Mouse (Mus musculus) lung, adult 2 months (tissue): ENCODE data around the gene Hpn. TPM values are rescaled to one million over a fixed set of nuclear protein-coding genes. Genes with fewer than 3 reads are reported as not detected.
A peak's percentile ranks its signal among the peaks of the same experiment; 100 is the strongest.

ENCODE experiments used
- DNase-seq: peaks from one replicate; pipeline ENCODE4 v3.0.0; 2022
- H3K4me1 ChIP-seq: fragments of 200-500 bp; 2 replicates; pipeline ENCODE4 v1.6.1; 2011; ENCODE audit warnings: low read length; ENCODE audit not compliant: control insufficient read depth, insufficient read depth
- H3K4me3 ChIP-seq: fragments of 200-500 bp; replicated peaks from 2 replicates; pipeline ENCODE3; 2011; ENCODE audit warnings: low read depth, mild to moderate bottlenecking, control low read depth, low read length; ENCODE audit errors: extremely low read depth
- CTCF ChIP-seq: fragments of 200-500 bp; IDR thresholded peaks from 2 replicates; pipeline ENCODE4 v1.5.1; 2011; ENCODE audit warnings: mild to moderate bottlenecking, low read length, control low read depth; ENCODE audit not compliant: insufficient read depth
- POLR2A ChIP-seq: fragments of 200-500 bp; IDR thresholded peaks from 2 replicates; pipeline ENCODE4 v1.6.1; 2011; ENCODE audit warnings: low read depth, mild to moderate bottlenecking, control low read depth, low read length, borderline replicate concordance; ENCODE audit errors: extremely low read depth
- WGBS: fragments of 180-500 bp; shearing (Covaris S2); methylation state at CpG from one replicate; pipeline ENCODE4 v1.1.7; 2018; 5-methylcytosine and 5-hydroxymethylcytosine counted together
- polyA plus RNA-seq: library from polyadenylated mRNA; depleted of rRNA; stranded (reverse); fragments of >200 nt; gene quantifications from 2 replicates; pipeline ENCODE4 v1.2.3, GENCODE M21; 2012

Gene Hpn
- polyA plus RNA-seq, 1 experiment = 30.1 TPM

DNA sequence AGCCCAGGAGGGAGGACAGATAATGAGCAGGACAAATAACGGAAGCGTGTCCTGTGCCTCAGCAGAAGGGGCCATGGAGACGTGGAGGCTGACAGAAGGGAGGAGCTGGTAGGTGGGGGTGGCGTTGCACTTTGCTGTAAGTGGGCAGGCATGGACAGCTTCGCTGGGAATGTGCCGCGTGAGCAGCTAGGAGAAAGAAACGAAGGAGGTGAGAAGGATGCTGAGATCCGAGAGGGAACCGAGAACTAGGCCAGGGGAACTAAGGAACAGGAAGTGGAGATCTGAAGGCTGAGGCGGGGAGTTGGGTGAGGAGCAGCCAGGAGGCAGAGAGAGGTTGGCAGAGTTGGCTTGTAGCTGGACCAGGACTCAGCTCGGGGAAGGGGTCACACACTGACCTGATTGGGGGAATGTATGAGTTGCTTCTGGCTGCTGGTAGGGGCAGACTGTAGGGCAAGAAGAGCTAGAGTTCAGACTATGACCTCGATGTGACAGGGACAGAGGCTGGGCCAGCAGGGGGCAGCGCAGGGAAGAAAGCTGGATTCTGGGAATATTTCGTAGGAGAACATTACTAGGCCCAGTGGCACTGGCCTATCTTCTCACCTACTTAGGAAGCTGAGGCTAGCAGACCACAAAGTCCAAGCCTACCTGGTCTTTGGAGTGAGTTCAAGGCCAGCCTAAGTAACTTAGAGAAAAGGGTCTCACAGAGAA is 9.9 kb downstream of the Hpn start:
- peak; percentile 53 for DNase-seq
- Histone ChIP-seq H3K4me1 (no peaks in the 10 kb centered on the region), H3K4me3 (no peak overlapping the region)
- 41% methylated on average over 15 of the region's 15 CpGs for WGBS
- no peak for TF ChIP-seq POLR2A
- TF ChIP-seq CTCF = peak; percentile 60

DNA sequence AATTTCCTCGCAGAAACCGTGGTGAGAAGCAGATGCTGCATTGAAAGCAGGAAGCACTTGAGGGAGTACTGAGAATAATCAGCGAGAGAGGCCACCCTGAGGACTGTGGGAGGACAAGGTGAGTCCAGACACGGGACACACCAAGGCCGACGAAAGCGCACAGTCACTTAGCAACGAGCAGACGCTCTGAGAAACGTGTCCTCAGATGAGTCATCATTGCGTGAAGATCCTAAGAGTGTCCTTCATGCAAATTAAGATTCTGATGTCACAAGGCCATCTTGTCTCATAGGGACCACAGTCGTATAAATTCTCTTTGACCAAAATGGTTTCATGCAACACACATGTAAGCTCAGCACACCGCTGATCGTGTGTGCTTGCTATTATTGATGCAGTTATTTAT is 14.3 kb downstream of the Hpn start:
- no peak for TF ChIP-seq CTCF
- TF ChIP-seq POLR2A = no peak
- DNase-seq = no peak
- WGBS = 64% methylated on average over 14 of the region's 14 CpGs
- Histone ChIP-seq H3K4me1 (no peaks in the 10 kb centered on the region), H3K4me3 (no peak overlapping the region)

DNA sequence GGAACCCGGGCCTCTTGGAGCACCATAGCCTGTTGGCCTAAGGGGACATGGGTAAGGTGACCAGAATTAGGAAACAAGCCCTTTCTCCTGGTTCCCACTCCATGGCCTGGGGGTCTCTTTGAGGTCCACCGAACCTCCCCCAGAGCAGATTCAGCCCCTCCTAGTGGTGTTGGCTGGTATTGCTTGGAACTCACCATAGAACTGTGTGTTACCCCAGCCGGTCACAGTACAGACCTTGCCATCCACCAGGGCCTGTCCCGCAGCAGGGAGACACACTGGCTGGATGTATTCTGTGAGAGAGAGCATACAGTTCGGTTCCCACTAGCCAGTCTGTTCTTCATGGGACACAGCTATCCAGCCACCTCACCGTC is 15.5 kb downstream of the Hpn start:
- 84% methylated on average over 6 of the region's 6 CpGs for WGBS
- Histone ChIP-seq H3K4me1 (no peaks in the 10 kb centered on the region), H3K4me3 (no peak overlapping the region)
- no peak for DNase-seq
- TF ChIP-seq CTCF (no peak), POLR2A (no peak)

DNA sequence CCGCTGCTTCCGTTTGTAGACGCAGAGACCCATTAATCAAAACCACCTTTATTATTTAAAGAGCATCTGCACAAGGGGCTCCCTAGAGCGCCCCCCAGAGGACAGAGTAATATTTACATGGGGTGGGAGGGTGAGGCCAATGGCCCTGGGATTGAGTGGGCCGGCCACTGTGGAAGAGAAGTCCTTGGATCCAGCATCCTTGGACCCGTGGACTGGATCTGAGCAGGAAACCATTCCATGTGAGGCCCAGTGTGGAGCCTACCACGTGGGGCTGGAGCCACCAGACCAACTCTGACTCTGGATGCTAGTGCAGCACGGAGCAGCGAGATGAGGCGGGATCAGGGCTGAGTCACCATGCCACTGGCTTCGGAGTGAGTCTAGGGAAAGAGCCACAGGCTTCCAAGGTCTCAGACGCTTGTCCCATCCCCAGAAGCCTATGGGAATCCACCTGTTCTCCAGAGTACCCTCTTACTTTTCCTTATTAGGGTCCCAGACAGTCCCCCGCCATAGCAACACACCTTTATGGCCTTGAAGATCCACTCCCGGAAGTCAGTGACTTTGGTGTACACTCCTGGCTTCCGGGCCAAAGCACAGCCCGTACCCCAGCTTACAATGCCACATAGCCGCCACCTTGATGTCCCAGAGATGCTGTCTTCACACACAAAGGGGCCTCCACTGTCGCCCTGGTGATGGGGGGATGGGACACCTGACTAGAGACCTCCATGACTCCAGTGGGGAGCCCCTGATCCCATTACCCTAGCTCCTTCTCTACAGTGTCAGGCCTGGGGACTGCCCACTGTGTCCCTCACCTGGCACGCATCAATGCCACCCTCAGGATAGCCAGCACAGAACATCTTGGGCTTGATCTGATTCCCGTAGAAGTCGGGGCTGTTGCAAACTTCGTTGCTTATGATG is 16.1 kb downstream of the Hpn start:
- Histone ChIP-seq H3K4me3 (no peak overlapping the region), H3K4me1 (no peaks in the 10 kb centered on the region)
- WGBS = 79% methylated on average over 22 of the region's 22 CpGs
- TF ChIP-seq POLR2A (no peak), CTCF (no peak)
- DNase-seq = no peak

DNA sequence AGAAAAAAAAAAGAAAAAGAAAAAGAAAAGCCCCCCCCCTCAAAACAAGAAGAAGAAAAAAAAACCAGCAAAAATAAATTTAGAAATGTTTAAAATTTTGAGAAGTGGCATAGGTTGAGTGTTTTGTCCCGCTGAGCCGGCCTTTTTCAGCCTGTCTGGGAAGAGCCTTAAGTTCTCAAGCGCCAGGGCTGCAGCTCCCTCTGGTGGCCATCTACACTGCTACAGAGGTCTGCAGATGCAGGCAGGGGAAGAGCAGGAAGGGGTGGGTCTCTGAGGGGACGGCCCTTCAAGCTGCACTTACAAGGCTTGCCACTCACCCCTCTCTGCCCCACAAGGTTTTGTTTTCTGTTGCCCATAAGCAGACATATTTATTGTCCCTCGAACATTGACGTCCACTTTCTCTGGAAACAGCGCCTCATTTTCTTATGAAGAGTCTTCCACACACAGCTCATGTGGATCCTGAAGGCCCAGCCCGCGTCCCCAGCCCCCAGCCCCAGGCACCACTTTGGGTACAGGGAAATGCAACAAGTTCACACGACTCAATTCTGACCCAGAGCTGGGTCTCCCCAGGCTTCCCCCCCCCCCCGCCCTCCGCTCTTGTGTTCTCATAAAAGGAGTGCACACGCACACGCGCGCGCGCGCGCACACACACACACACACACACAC is 17.4 kb downstream of the Hpn start:
- peak; percentile 91 for TF ChIP-seq CTCF
- peak; percentile 3; the same call in 1 of the 2 replicates for TF ChIP-seq POLR2A
- no peaks in the 10 kb centered on the region for H3K4me1 ChIP-seq
- WGBS = 41% methylated on average over 20 of the region's 20 CpGs
- DNase-seq = peak; percentile 85
- H3K4me3 ChIP-seq = no peak overlapping the region

- no peak overlapping the region for H3K4me3 ChIP-seq
- no peaks in the 10 kb centered on the region for H3K4me1 ChIP-seq
- no peak for TF ChIP-seq CTCF
- no peak for TF ChIP-seq POLR2A
- WGBS = 77% methylated on average over 9 of the region's 9 CpGs
- no peak for DNase-seq
Measured at GRCm38 (mm10) chr7:31096892-31097564, 18.1 kb downstream of the Hpn start.

GRCm38 (mm10) chr7:31094774-31095501 is 20.2 kb downstream of the Hpn start:
- WGBS = 24% methylated on average over 11 of the region's 12 CpGs
- H3K4me3 ChIP-seq = no peak overlapping the region
- DNase-seq = no peak
- no peaks in the 10 kb centered on the region for H3K4me1 ChIP-seq
- TF ChIP-seq CTCF (no peak), POLR2A (no peak)

DNA sequence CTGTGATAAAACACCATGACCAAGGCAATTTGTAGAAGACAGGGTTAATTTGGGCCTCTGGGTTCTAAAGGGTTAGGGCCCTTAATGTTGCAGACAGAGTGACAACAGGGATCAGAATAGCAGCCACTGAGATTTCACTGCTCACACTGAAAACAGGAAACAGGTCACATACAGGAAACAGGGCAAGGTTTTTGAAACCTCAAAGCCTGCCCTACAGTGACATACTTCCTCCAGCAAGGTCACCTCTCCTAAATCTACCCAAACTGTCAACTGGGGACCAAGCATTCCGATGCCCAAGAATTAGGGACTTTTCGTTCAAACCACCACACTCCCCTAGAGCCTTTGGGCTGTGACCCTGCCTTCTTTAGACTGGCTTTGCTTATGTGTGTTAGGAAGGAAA is 25.4 kb downstream of the Hpn start:
- whole genome bisulfite sequencing = 53% methylated on average over 2 of the region's 2 CpGs
- no peak for DNase-seq
- peaks cover 2% of the 10 kb centered on the region; the same call in 1 of the 2 replicates for H3K4me1 ChIP-seq
- no peak overlapping the region for H3K4me3 ChIP-seq
- no peak for TF ChIP-seq CTCF
- TF ChIP-seq POLR2A = no peak
